Mouse (Mus musculus) heart, embryonic 12.5 days (tissue): ENCODE data around the gene Paqr6. TPM values are rescaled to one million over a fixed set of nuclear protein-coding genes. Genes with fewer than 3 reads are reported as not detected.
A peak's percentile ranks its signal among the peaks of the same experiment; 100 is the strongest.

Source experiments
- ATAC-seq: fragments of 200-750 bp; cut with Nextera tagmentation; 2 replicates; pipeline ENCODE4 v1.8.0; 2017; ENCODE audit warnings: moderate TSS enrichment, moderate library complexity; ENCODE audit not compliant: insufficient number of reproducible peaks, low FRiP score
- H3K27ac ChIP-seq: fragments of 300-500 bp; sonication (generic); 2 replicates; pipeline ENCODE4 v1.5.1; 2016; ENCODE audit warnings: mild to moderate bottlenecking, moderate library complexity; ENCODE audit not compliant: poor library complexity, severe bottlenecking
- H3K27me3 ChIP-seq: fragments of 300-500 bp; sonication (generic); replicated peaks from 2 replicates; pipeline ENCODE4 v1.6.1; 2016; ENCODE audit warnings: mild to moderate bottlenecking, moderate library complexity
- H3K36me3 ChIP-seq: fragments of 300-500 bp; sonication (generic); 2 replicates; pipeline ENCODE4 v1.6.1; 2016; ENCODE audit warnings: mild to moderate bottlenecking, moderate library complexity
- H3K4me1 ChIP-seq: fragments of 300-500 bp; sonication (generic); replicated peaks from 2 replicates; pipeline ENCODE4 v1.6.1; 2016; ENCODE audit warnings: mild to moderate bottlenecking
- H3K4me2 ChIP-seq: fragments of 300-500 bp; sonication (generic); 2 replicates; pipeline ENCODE4 v1.6.1; 2016; ENCODE audit warnings: mild to moderate bottlenecking, moderate library complexity
- H3K4me3 ChIP-seq: fragments of 300-500 bp; sonication (generic); 2 replicates; pipeline ENCODE4 v1.5.1; 2016; ENCODE audit warnings: mild to moderate bottlenecking
- H3K9ac ChIP-seq: fragments of 300-500 bp; sonication (generic); 2 replicates; pipeline ENCODE4 v1.6.1; 2016; ENCODE audit warnings: mild to moderate bottlenecking, moderate library complexity
- H3K9me3 ChIP-seq: fragments of 300-500 bp; sonication (generic); replicated peaks from 2 replicates; pipeline ENCODE4 v1.6.1; 2016; ENCODE audit warnings: mild to moderate bottlenecking, moderate library complexity
- WGBS: fragments of 180-500 bp; shearing (Covaris S2); methylation state at CpG from one replicate; pipeline ENCODE4 v1.1.7; 2016; 5-methylcytosine and 5-hydroxymethylcytosine counted together
- polyA plus RNA-seq: library from polyadenylated mRNA; unstranded; fragments of >200 nt; fragmentation: Nextera tagmentation; extraction: Ambion mirVana; gene quantifications from 2 replicates; pipeline ENCODE4 v1.2.1, GENCODE M21; 2016

Gene Paqr6
- polyA plus RNA-seq = 3.6 and 4.3 TPM in 2 replicates

GRCm38 (mm10) chr3:88364337-88364736 lies at the start of gene Paqr6:
TSS of gene Paqr6 (plus strand) at chr3:88364584.
- ATAC-seq = peak; percentile 74
- peaks cover 36% of the 10 kb centered on the region for H3K4me1 ChIP-seq
- H3K27ac ChIP-seq = peak within 1 kb of the TSS; percentile 45; the same call in 1 of the 2 replicates
- peak within 1 kb of the TSS; percentile 59 for H3K4me2 ChIP-seq
- no peak within 1 kb of the TSS; the same call in 1 of the 2 replicates for H3K9ac ChIP-seq
- no peaks in the 10 kb centered on the region for H3K9me3 ChIP-seq
- peaks cover 27% of the 10 kb centered on the region for H3K27me3 ChIP-seq
- H3K36me3 ChIP-seq = peaks cover 33% of the 10 kb centered on the region
- H3K4me3 ChIP-seq = peak within 1 kb of the TSS; percentile 26
- 1% methylated on average over 16 of the region's 16 CpGs for WGBS

- H3K9me3 ChIP-seq = no peaks in the 10 kb centered on the region
- H3K9ac ChIP-seq = peak within 1 kb of the TSS; percentile 90
- no peak within 1 kb of the TSS for H3K27ac ChIP-seq
- H3K4me1 ChIP-seq = peaks cover 11% of the 10 kb centered on the region
- peaks cover 62% of the 10 kb centered on the region for H3K36me3 ChIP-seq
- peak; percentile 83 for ATAC-seq
- peak within 1 kb of the TSS; percentile 88 for H3K4me2 ChIP-seq
- H3K4me3 ChIP-seq = peak within 1 kb of the TSS; percentile 85
- WGBS = under 1% methylated on average over 10 of the region's 10 CpGs
- no peaks in the 10 kb centered on the region for H3K27me3 ChIP-seq
Measured at GRCm38 (mm10) chr3:88324951-88325405, 39.4 kb upstream of the Paqr6 start, which contains the start of gene Glmp. TSS of gene Glmp (plus strand) at chr3:88325023.

GRCm38 (mm10) chr3:88328956-88329355 lies 35.4 kb upstream of the Paqr6 start:
- Histone ChIP-seq H3K27me3 (no peaks in the 10 kb centered on the region), H3K4me1 (peaks cover 14% of the 10 kb centered on the region), H3K9ac (no peak overlapping the region), H3K27ac (no peak overlapping the region), H3K9me3 (no peaks in the 10 kb centered on the region), H3K4me3 (no peak overlapping the region), H3K36me3 (peaks cover 36% of the 10 kb centered on the region), H3K4me2 (no peak overlapping the region)
- no peak for ATAC-seq
- WGBS = 78% methylated on average over 5 of the region's 5 CpGs

- H3K9ac ChIP-seq = no peak overlapping the region
- ATAC-seq = no peak
- H3K27me3 ChIP-seq = no peaks in the 10 kb centered on the region
- H3K9me3 ChIP-seq = no peaks in the 10 kb centered on the region
- peaks cover 34% of the 10 kb centered on the region for H3K36me3 ChIP-seq
- WGBS = 48% methylated on average over 2 of the region's 2 CpGs
- H3K4me3 ChIP-seq = no peak overlapping the region
- H3K4me1 ChIP-seq = peaks cover 15% of the 10 kb centered on the region
- H3K27ac ChIP-seq = no peak overlapping the region
- H3K4me2 ChIP-seq = no peak overlapping the region
Measured at GRCm38 (mm10) chr3:88331282-88331681, 33.1 kb upstream of the Paqr6 start.

DNA sequence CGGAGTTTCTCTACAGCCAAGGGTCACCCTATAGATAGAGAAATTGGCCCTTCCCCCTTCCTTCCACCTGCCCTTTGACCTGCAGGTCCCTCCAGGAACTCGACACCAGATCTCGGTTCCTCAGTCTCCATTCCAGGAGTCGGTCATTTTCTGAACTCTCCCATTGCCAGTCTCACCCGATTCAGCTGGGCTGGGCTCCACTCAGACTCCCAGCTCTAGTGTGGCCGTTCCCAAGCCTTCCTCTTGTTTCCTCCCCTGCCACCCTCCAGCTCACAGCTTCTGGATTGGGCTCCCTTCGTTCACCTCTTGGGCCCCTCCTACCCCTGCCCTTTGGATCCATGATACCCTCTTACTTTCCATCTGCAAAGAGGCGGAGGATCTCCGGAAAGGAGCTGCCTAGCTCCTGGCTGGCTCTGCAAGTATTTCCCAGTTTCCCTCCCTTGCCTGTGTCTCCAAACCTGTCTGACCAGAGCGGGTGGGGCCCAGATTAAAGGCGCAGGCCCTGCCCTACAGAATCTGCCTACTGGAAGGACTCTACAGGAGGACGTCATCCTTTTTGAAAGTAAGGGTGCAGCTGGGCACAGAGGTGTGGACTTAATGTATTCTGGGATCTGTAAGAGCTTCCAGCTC lies 30.2 kb upstream of the Paqr6 start:
- Histone ChIP-seq H3K4me2 (peak overlapping the region; percentile 81), H3K9me3 (no peaks in the 10 kb centered on the region), H3K27me3 (no peaks in the 10 kb centered on the region), H3K4me3 (no peak overlapping the region), H3K27ac (no peak overlapping the region), H3K9ac (peak overlapping the region; percentile 53), H3K36me3 (peaks cover 13% of the 10 kb centered on the region), H3K4me1 (peaks cover 33% of the 10 kb centered on the region)
- 47% methylated on average over 12 of the region's 12 CpGs for WGBS
- no peak for ATAC-seq

DNA sequence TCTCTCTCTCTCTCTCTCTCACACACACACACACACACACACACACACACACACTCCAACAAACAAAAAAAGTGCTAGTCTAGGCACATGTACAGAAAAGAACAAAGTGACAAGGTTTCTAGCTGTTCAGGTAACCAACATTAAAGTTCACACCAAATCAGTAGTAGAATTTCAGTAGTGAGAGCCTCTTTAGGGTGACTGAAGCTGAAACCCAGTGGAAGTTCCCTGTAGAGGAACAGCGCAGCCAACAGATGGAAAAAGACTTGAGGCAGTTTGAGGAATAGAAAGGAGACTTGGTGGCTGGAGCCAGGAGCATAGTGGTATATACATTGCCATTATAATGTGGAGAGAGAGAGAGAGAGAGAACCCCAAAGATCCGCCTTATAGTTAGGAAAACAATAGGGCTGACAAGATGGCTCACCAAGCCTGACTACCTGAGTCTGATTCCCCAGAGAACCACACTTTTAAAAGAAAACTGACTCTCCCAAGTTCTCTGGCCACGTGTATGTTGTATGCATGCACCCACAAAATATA lies 29.4 kb upstream of the Paqr6 start:
- Histone ChIP-seq H3K9me3 (no peaks in the 10 kb centered on the region), H3K9ac (peak overlapping the region; percentile 95), H3K36me3 (peaks cover 7% of the 10 kb centered on the region; the same call in 1 of the 2 replicates), H3K27me3 (no peaks in the 10 kb centered on the region), H3K4me3 (peak overlapping the region; percentile 92), H3K27ac (peak overlapping the region; percentile 96; the same call in 1 of the 2 replicates), H3K4me1 (peaks cover 35% of the 10 kb centered on the region), H3K4me2 (peak overlapping the region; percentile 81)
- no peak for ATAC-seq
- WGBS = 38% methylated on average over 3 of the region's 3 CpGs

DNA sequence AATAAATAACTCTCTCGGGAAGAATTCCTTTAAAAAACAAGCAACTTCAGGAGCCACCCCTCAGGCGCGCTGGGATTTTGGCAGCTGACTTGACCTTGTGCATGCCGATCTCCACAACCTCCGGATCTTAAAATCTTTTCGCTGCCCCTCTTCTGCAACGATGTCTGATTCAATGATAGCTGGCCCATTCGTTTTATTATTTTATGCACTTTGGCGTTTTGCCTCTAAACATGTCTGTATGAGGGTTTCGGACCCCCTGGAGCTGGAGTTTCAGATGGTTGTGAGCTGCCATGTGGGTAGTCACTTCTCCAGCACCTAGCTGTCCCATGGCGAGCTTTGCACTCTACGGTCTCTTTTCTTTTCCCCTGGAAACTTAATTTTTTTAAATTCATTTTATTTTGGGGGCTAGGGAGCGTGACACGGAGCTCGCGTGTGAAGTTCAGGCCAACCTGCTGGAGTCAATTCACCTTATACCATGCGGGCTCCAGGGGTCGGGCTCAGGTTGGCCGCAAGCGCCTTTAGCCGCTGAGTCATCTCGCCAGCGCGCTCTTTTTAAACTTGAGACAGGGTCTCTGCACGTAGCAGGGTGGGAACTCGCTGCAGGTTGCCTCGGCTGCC lies 28.8 kb upstream of the Paqr6 start:
- H3K4me3 ChIP-seq = peak overlapping the region; percentile 92
- 1% methylated on average over 27 of the region's 27 CpGs for WGBS
- peaks cover 3% of the 10 kb centered on the region; the same call in 1 of the 2 replicates for H3K36me3 ChIP-seq
- no peaks in the 10 kb centered on the region for H3K9me3 ChIP-seq
- peak overlapping the region; percentile 96 for H3K27ac ChIP-seq
- peak overlapping the region; percentile 81 for H3K4me2 ChIP-seq
- ATAC-seq = peak; percentile 52
- peak overlapping the region; percentile 95 for H3K9ac ChIP-seq
- no peaks in the 10 kb centered on the region for H3K27me3 ChIP-seq
- H3K4me1 ChIP-seq = peaks cover 35% of the 10 kb centered on the region

- H3K4me2 ChIP-seq = peak within 1 kb of the TSS; percentile 81
- H3K4me1 ChIP-seq = peaks cover 35% of the 10 kb centered on the region
- H3K9me3 ChIP-seq = no peaks in the 10 kb centered on the region
- 2% methylated on average over 66 of the region's 66 CpGs for WGBS
- peaks cover 3% of the 10 kb centered on the region; the same call in 1 of the 2 replicates for H3K36me3 ChIP-seq
- H3K27ac ChIP-seq = peak within 1 kb of the TSS; percentile 96
- peak within 1 kb of the TSS; percentile 95 for H3K9ac ChIP-seq
- peak; percentile 92 for ATAC-seq
- H3K27me3 ChIP-seq = no peaks in the 10 kb centered on the region
- H3K4me3 ChIP-seq = peak within 1 kb of the TSS; percentile 92
Measured at GRCm38 (mm10) chr3:88336058-88337013, 28.0 kb upstream of the Paqr6 start, which contains the start of the genes Tmem79 and Smg5. TSS of gene Tmem79 (minus strand) at chr3:88336148. TSS of gene Smg5 (plus strand) at chr3:88336260.

DNA sequence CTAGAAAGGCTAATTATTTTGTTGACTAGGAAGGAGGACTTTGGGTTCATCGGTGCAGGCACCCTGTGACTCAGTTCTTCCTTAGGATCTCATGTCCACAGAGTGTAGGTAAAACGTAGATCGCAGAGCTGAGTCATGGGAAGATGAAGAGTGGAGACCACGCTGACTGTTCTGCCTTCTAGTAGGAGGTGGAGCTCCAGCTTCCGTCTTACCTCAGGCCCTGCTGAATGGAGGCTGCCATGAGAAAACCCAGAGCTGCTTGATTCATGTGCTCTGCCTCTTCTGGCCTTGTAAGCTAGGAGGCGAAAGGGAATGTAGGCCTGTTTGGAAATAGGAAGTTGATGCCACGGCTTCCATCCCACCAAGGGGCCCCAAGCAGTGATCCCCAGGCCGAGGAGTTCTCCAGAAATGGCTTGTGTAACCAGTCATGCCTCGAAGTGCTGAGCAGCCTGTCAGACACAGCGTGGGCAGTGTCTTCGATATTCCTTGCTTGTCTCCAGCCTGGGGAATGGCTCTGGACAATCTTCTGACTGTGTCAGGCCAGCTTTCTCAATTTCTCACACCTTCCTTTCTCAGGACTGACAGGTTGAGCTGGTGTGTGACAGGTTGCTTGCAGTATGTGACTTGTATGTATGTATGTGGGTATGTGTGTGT lies 26.9 kb upstream of the Paqr6 start:
- peak; percentile 48; the same call in 1 of the 2 replicates for ATAC-seq
- Histone ChIP-seq H3K4me3 (peak overlapping the region; percentile 92), H3K4me1 (peaks cover 35% of the 10 kb centered on the region), H3K36me3 (peaks cover 15% of the 10 kb centered on the region), H3K9ac (peak overlapping the region; percentile 45), H3K4me2 (peak overlapping the region; percentile 81), H3K27me3 (no peaks in the 10 kb centered on the region), H3K9me3 (no peaks in the 10 kb centered on the region), H3K27ac (peak overlapping the region; percentile 37)
- 47% methylated on average over 11 of the region's 11 CpGs for WGBS

DNA sequence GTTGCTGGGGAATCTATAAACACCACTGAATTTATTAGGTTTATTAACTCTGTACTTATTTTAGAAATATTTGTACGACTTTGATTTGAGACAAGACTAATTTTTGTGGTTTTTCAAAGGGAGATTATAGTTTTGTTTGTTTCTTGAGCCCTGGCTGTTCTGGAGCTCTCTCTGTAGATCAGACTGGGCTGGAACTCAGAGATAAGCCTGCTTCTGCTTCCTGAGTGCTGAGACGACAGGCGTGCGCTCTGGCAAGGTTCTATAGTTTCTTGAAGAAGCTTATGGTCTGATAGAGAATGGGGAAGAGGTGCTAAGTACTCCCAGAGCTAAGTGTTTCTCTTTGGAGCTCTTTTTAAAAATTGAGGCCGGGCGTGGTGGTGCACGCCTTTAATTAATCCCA lies 26.1 kb upstream of the Paqr6 start:
- H3K27ac ChIP-seq = no peak overlapping the region
- no peak overlapping the region for H3K4me2 ChIP-seq
- H3K9me3 ChIP-seq = no peaks in the 10 kb centered on the region
- peaks cover 35% of the 10 kb centered on the region for H3K4me1 ChIP-seq
- no peak overlapping the region for H3K4me3 ChIP-seq
- H3K27me3 ChIP-seq = no peaks in the 10 kb centered on the region
- H3K36me3 ChIP-seq = peaks cover 23% of the 10 kb centered on the region
- no peak overlapping the region for H3K9ac ChIP-seq
- ATAC-seq = no peak
- 63% methylated on average over 7 of the region's 7 CpGs for WGBS
